Mouse (Mus musculus) adrenal gland, postnatal 36 days (tissue): ENCODE results near the gene Gm49320. TPM values are rescaled to one million over a fixed set of nuclear protein-coding genes. Genes with fewer than 3 reads are reported as not detected.
A peak's percentile ranks its signal among the peaks of the same experiment; 100 is the strongest.

Source experiments
- DNase-seq, 2 experiments: peaks; one replicate each; pipeline ENCODE4 v3.0.0; 2021; ENCODE audit warnings: mixed read lengths in 1 of 2
- long read RNA-seq, 2 experiments: library from polyadenylated mRNA; stranded (forward); transcript quantifications; one replicate each; pipeline ENCODE4 v2.0.0; 2021; ENCODE audit warnings: borderline sequencing depth in 2 of 2
- total RNA-seq, 2 experiments: library from RNA; stranded (reverse); gene quantifications; 2 replicates each; pipeline ENCODE4 v1.2.3; 2021

Gm49320 gene
- total RNA-seq: 1 to 10 TPM in 1 of 2 experiments, not detected in 1; 1.7 TPM
- long read RNA-seq, experiment 1, partial matches to known transcripts: 0 of 16 reads
- long read RNA-seq, experiment 1, other reads (novel, unspliced or antisense): 16 of 16 reads
- long read RNA-seq, experiment 2, partial matches to known transcripts: 0 of 5 reads
- long read RNA-seq, experiment 2, other reads (novel, unspliced or antisense): 5 of 5 reads

DNA sequence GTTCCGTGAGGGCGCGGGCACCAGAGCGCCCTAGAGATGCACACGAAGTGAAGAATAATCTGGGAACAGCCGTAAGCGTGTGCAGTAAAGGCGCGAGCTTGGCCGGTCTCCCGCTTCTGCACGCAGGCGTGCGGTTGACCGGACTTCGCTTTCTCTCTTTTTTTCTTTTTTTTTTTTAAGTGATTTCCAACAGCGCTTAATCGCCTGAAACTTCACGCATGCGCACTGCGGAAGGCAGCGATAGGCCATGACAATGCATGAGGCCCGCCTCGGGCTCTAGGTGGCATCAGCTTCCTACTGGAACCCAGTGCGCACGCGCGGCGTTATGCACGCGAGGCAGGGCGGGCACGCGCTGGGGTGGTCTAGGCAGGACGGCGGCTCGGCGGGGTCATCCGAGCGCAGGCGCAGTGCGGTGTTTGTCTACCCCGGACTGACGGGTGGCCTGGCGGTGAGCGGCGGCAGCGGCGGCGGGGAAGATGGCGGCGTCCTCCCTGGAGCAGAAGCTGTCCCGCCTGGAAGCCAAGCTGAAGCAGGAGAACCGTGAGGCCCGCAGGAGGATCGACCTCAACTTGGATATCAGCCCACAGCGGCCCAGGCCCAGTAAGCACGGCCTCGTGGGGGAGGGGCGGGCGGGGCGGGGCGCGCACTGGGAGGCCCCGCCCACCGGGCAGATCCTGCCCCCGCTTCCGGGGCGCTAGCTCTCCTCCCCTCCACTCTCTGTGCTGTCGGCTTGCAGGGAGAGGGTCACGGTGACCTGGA lies at the start of gene Gm49320, which contains the start of gene Map2k7:
Gm49320 (plus strand) TSS at position 432 of the 759 bp plus-strand sequence.
Map2k7 (plus strand) TSS at position 307 of the 759 bp plus-strand sequence.
- DNase-seq: peak; percentile 100

GRCm38 (mm10) chr8:4189031-4189722 lies 49.5 kb upstream of the Gm49320 start:
- DNase-seq: no peak

- no peak for DNase-seq
Measured at GRCm38 (mm10) chr8:4192305-4192704, 46.4 kb upstream of the Gm49320 start.

GRCm38 (mm10) chr8:4192807-4193587 lies 45.7 kb upstream of the Gm49320 start:
- DNase-seq: peak; percentile 92 to 94

DNA sequence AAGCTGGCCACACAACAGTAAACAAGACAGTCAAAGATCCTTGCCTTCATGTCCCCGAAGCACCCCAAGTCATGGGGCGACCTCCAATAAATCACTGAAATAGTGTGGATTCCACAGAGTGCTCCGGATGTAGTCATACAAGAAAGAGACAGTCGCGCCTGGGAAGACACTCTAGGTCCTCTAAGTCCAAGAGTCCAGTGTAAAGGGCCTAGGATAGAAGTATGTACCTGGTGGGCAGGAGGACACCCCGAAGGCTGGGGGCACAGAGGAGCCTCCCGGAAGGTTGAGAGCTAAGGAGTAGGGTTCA lies 45.1 kb upstream of the Gm49320 start:
- DNase-seq: no peak

DNA sequence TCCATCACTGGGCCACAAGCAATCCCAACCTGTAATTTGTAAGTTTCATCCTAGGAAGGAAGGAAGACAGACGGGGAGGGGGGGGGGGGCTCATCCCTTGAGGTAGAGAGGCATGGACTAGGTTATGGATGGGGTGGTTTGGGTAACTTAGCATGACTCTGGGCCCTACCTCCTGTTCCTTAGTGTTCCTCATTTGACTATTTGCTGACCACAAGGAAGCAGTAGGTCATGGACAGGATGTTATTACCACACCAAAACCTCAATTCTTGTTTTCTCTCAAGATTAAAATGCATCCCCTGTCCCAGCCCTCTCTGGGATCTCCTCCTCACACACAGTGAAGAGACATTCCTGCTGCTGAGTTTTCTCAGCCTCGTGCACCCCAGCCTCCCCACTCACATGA lies 37.3 kb upstream of the Gm49320 start:
- no peak for DNase-seq

GRCm38 (mm10) chr8:4205246-4206123 lies 33.2 kb upstream of the Gm49320 start:
- DNase-seq: no peak

- DNase-seq: no peak
Measured at GRCm38 (mm10) chr8:4206182-4207015, 32.3 kb upstream of the Gm49320 start.

- DNase-seq: no peak
Measured at GRCm38 (mm10) chr8:4207016-4207350, 31.7 kb upstream of the Gm49320 start.

GRCm38 (mm10) chr8:4211097-4211496 lies 27.6 kb upstream of the Gm49320 start:
- DNase-seq: no peak

GRCm38 (mm10) chr8:4212809-4213209 lies 25.9 kb upstream of the Gm49320 start:
- DNase-seq: peak; percentile 32 to 37

DNA sequence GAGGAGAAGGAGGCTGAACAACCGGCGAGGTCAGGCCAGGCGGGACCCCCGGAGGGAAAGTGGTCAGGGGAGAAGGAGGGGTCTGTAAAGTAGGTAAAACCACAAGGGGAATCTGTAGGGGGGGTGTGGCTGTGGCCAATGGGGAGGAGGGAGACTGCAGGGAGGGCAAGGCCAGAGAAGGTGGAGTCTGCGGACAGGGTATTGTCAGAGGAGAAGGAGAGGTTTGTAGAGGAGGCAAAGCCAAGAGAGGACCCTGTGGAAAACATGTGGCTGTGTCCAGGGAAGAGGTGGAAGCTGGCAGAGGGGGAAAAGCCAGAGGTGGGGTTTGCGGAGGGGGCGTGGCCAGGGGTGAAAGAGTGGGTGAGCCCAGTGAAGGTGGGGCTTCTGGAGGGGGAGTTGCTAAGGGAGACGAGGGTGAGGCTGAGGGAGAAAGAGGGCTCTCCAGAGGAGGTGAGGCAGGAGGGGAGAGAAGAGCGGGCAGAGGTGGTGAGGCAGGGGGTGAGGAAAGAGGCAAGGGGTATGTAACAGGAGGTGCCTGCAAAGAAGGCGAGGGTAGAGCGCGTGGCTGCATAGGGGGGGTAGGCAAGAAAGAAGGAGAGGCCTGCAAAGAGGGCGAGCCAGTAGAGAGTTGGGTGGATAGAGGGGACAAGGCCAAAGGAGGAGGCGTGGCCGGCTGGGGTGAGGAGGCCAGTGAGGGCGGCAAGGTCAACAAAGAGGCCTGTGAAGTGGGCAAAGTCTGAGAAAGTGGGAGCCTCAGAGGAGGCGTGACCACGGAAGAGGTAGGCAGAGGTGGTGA lies 25.3 kb upstream of the Gm49320 start:
- peak; percentile 88 to 91 for DNase-seq

DNA sequence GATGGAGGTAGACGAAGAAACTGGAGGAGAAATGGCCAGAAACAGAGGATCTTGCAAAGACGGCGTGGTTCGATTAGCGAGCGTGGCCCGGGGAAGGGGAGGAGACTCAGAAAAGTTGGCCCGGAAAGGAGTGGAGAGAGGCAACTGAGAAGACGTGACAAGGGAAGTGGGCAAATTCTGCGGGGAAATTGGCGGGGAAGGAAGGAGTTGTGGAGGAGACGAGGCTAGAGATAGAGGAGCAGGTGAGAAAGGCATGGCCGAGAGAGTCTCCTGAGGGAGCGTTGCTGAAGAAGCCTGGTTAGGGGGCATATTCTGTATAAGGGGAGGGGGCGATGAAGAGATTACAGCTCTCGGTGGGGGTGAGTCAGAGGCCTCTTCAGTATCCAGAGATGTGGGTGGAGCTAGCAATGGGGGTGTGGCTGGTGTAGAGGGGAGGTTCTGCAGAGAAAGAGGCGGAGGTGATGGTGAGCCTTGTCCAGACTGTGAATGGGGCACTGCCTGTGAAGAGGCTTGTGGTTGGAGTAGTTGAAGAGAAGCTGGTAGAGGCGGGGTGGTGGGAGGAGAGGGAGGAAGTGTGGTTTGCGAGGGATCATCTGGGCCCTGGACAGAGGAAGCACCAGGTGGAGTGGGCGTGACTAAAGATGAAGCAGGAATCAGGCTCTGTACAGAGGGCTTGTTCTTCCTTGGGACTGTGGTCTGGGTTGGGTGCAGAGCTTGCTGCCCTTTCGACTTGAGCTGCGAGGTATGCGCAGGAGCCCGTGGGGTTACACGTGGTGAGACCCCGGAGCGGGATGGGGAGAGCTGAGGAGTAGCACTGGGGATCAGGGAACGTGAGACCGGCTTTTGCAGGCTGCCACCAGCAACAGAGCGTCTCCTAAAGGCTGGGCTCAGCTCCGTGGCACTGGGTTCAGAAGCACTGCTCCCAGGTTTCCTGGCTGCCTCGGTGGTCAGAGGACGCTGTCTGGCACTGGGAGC lies 24.4 kb upstream of the Gm49320 start:
- DNase-seq: peak; percentile 90 to 92

DNA sequence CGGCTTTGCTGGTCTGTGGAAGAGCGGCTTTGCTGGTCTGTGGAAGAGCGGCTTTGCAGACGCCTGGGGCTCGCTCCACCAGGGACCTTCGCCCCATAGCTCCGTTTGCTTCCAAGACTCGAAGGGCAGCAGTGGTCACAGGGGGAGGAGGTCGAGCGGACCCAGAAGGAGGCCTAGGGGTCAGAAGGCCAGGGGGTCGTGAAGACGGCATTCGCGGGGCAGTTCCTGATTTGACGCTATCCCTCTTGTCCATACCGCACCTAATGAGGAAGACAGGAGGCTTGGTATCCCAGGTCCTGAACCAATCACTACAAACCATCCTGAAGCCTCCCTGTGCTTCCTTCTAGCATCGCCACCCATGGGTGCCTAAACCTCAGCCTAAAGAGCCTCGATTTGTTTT lies 22.4 kb upstream of the Gm49320 start:
- DNase-seq: no peak

- DNase-seq: peak; percentile 30 to 61
Measured at GRCm38 (mm10) chr8:4216791-4217621, 21.7 kb upstream of the Gm49320 start, which contains the start of gene Prr36. Gene Prr36, minus strand, starts transcription at chr8:4217459.

DNA sequence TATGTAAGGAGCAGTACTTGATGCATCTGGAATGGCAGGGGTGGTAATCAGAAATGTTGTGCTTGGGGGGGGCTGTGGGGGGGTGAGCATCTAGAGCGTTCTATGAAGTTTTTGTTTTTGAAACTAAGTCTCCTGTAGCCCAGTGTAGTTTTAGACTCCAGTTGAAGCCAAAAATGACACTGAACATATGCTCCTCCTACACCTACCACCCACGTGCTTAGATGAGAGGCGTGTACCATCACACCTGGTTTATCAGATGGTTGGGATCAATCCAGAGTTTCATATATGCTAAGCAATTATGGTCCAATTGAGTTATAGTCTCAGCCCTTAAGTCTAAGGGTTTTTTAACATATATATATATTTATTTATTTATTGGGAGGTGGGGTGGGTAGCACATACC lies 19.0 kb upstream of the Gm49320 start:
- no peak for DNase-seq

DNA sequence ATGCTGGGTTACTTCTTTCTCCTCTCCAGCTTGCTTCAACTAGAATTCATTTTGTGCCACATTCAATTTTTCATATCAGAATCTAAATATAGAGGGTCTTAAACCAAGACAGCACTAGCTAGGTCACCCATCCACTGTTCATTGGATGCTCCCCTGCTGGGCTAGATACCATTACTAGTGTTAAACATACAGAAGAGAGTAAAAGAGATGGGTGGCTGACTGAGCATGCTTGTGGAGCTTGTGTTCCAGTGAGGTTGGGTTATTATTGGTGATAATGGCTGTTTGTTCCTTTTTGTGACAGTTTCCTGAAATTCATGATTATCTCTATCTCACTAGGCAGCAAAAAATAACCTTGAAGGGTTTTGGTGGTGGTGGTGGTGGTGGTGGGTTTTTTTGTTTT lies 16.6 kb upstream of the Gm49320 start:
- DNase-seq: no peak
